Mouse (Mus musculus) gastrocnemius, adult 18-20 months (tissue): ENCODE measurements around the gene Smoc1. TPM values are rescaled to one million over a fixed set of nuclear protein-coding genes. Genes with fewer than 3 reads are reported as not detected.

Experiments
- DNase-seq: peaks from one replicate; pipeline ENCODE4 v3.0.0; 2021; ENCODE audit warnings: low spot score
- total RNA-seq, 2 experiments: library from RNA; stranded (reverse); gene quantifications; 2 replicates each; pipeline ENCODE4 v1.2.3; 2021

Smoc1 gene
- total RNA-seq, 2 experiments from 2014 or later: 1.2 to 2.3 TPM

- no peak for DNase-seq
Measured at GRCm38 (mm10) chr12:81080345-81080744, 53.7 kb downstream of the Smoc1 start.

DNA sequence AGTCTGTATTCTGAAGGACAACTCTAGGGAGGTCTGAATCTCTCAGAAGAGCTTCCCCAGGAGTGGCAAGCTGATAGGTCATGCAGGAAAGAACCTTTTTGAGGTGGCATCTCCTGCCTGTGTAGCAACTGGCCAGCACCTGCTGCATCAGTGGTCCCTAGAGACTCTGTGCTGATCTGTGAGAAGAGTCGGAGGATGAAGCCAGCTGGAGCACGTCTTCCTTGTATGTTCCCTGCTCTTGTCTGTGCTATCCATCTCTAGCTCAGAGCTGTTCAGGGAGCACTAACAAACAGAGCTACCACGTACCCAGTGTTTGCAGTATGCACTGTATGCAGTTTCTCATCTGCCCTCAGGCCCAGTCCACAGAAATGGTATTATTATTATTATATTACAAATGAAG, 54.4 kb downstream of the Smoc1 start:
- no peak for DNase-seq

DNA sequence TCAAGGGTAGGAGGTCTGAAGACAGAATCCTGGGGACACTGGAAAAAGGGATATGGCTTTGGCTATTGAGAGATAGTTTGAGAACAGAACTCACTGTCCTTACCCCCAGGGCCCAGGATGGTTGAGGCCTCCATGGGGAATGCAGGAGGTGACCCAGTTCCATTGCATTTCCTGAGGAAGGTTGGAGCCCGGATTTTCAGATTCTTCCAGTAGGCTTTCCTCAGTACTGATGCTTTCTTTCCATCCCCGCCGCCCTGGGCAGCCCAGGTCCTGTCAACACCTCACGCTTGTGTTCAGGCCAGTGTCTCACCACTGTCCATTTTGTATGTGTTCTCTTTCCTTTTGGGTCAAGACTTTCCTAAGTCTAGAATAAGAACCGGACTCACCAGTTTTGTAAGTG, 56.5 kb downstream of the Smoc1 start:
- DNase-seq: no peak

DNA sequence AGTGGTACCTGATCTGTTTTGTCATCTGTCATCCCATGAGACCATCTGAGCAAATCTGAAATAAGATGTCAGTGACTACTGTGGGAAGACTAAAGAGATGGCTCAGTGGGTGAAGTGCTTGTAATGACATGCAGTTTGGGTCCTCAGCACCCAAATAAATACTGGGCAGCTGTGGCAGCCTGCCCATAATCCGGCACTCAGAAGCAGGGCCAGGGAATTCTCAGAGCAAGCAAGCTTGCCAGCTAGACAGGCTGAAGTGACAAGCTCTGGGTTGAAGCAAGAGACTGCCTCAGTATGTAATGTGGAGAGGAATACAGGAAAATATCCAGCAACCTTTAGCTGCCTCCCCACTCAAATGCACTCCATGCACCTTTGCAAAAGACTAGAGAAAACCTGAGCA, 58.6 kb downstream of the Smoc1 start:
- DNase-seq: no peak

DNA sequence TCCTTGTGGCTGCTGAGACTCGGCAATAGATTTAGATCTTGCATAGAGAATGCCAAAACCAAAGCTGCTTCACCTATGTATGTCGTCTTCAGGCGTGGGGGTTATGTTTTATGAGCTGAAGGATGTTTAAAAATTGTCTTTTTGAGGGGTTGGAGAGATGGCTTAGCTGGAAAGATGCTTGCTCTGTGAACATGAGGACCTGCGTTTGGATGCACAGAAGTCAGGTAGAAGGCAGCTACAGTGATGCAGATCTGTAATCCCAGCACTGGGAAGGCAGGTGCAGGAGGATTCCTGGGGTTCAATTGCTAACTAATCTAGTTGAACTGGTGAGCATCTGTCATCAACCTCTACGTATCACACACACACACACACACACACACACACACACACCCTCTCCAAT, 61.5 kb downstream of the Smoc1 start:
- DNase-seq: no peak

DNA sequence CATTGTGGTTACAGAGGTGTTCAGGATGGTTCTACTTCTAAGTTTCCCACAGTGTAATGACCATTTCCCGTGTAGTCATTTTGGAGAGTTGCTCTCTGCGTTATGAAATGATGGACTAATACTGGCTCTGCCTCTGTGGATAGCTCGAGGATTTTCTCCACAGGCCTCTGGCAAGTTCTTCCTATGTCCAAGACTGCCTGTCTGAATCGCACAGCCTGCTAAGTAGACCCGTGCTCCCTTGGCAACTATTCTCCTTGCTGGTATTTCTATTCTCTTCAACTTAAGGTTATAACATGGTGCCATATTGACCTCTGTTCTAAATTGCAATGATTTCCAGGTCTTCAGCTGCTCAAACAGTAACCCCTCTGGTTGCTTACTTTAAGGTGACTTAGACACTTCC, 65.0 kb downstream of the Smoc1 start:
- DNase-seq: no peak

DNA sequence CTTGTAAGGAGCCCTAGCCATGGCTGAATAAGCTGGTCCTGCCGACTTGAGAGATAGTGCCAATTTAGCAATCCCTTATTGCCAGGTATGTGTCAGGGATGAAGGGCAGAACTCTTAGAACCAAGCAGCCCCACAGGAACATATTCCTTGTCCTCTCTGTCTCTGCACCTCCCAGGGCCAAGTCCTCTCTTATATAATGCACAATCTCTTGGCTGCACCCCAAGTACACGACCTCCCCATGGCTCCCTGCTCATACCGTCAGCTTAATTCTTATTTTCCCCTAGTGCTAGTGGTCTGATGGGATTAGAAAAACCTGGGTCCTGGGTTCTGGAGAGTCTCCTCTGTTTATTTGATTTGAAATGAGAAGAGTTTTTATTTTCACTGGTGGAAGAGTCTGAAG, 66.0 kb downstream of the Smoc1 start:
- no peak for DNase-seq

DNA sequence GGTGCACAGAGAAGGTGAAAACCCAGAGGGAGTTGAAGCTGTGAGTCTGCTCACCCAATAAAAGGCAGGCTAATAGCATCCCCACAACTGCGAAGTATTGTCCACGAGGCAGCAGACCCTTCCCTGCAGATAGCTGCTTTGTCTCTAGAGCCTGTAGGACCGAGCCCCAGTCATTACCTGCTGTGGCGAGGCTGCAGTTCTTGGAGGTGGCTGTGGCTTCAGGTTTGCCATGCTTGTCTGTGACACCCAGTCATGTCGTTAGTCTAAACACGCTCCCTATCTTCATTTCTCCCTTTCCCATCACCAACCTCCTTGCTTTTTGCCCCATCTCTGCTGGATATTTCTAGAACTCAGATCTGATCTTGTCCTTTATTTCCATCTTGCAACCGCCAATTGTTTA, 66.6 kb downstream of the Smoc1 start:
- no peak for DNase-seq

DNA sequence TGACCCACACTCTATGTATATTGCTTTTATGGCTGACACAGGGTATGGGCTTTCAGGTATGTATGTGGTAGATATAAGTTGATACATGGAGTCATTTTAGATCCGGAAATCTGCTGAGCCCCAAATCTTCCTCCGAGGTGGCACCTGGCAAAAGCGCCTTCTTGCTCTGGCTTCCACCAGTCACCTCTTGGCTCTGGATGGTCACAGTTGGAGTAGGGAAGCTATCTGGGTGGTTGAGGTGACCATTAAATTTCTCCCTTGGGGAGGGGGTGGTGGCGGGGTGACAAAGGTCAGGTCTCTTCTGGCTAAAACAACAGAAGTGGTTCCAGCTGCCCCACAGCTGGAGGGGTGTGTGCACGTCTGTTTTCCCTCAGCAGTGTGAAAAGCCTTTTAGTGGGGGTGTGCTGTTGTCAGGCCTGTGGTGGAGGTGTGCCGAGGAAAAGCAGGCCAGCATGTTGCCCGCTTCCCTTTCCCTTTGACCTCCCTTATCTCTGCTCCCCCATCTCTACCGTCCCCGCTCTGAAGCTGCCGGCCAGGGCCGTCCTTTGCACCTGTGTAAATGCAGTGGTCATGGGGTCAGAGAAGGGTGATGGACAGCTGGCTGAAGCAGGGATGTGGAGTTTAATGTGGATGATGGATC, 68.3 kb downstream of the Smoc1 start:
- DNase-seq: no peak

DNA sequence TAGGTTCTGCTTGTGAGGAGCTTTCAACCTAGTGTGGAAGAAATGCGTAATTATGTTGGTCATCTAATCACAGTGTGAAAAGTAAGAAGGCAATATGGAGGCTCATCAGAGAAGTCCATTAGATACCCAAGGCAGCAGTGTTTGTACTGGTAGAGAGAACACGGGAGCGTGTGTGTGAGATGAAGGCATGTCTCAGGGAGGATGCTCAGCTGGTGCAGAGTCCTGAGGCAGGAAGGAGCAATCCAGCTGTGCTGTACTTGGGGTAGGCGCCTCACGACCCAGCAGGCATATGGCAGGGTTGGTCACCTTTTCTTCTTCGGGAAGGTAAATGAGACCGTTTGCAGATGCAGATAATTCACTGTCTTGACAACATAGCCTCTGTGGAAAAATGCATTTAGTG, 70.7 kb downstream of the Smoc1 start:
- no peak for DNase-seq

GRCm38 (mm10) chr12:81097738-81098137, 71.1 kb downstream of the Smoc1 start:
- DNase-seq: no peak

GRCm38 (mm10) chr12:81099161-81099560, 72.6 kb downstream of the Smoc1 start:
- no peak for DNase-seq

- no peak for DNase-seq
Measured at GRCm38 (mm10) chr12:81101691-81102090, 75.1 kb downstream of the Smoc1 start.

GRCm38 (mm10) chr12:81104546-81104945, 77.9 kb downstream of the Smoc1 start:
- DNase-seq: no peak

GRCm38 (mm10) chr12:81105721-81106633, 79.4 kb downstream of the Smoc1 start:
- no peak for DNase-seq

GRCm38 (mm10) chr12:81107278-81108100, 80.9 kb downstream of the Smoc1 start:
- no peak for DNase-seq

DNA sequence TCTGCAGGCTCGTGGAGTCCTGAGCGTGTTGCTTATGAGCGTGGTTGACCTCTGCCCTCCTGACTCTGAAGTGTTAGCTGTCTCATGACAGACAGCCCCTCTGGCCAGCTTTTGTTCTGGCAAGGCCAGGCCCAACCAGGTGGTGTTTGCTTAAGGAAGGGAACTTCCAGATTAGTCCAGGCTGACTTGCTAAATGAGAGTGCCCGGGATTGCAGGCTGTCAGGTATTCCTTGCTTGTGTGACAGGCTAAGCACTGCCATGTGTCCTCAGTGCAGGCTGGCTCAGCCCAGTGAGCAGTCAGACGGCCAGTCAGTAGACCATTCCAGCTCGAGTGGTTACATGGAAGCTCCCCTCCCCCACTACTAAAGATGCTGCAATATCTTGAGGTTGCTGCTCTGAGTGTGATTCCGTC, 82.0 kb downstream of the Smoc1 start:
- no peak for DNase-seq

- DNase-seq: no peak
Measured at GRCm38 (mm10) chr12:81110006-81110405, 83.4 kb downstream of the Smoc1 start.

DNA sequence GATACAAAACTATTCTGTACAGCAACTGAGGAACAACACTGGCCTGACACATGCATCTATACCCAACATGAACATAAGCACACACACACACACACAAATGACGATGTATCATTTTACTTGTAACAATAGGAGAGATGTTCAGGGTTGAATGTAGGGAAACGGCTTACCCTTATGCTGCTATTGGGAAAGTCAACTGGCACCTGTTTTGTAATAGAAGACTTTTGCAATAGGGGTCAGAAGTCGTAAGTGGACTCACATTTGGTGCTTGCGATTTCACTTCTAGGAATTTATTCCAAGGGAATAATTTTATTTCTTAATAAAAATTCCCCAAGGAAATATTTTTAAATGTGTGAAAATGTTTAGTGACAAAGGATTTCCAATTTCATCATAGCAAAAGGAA, 85.7 kb downstream of the Smoc1 start:
- DNase-seq: no peak

DNA sequence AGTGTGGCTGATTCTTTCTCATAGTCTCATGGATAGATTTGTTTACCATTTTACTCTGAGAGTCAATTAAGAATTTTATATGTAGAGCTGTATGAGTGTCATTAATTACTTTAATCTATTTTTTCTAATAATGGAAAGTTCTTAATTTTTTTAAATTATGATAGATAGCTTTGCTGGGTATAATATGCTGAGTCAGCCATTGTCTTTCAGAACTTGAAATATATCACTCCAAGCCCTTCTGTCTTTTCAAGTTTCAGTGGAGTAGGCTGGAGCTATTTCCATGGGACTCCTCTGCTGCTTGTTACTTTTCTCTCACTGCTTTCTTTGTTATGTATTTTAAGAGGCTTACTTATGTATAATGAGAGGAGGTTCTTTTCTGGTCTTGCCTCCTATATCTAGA, 93.7 kb downstream of the Smoc1 start:
- no peak for DNase-seq

DNA sequence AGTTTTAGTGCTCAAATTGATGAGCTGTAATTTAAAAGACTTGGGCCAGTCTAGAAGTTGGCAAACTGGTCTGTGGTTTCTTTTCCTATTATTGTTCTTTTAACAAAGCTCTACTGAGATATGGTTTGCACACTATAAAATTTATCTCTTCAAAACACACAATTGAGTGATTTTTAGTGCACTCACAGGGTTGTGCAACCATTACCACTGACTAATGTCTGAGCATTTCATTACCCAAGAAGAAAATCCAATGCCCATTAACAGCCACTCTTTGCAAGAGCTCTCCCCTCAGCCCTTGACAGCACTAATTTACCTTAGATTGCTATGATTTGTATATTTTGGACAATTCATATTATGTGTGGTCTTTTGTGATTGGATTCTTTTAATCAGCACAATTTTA, 97.2 kb downstream of the Smoc1 start:
- DNase-seq: no peak

DNA sequence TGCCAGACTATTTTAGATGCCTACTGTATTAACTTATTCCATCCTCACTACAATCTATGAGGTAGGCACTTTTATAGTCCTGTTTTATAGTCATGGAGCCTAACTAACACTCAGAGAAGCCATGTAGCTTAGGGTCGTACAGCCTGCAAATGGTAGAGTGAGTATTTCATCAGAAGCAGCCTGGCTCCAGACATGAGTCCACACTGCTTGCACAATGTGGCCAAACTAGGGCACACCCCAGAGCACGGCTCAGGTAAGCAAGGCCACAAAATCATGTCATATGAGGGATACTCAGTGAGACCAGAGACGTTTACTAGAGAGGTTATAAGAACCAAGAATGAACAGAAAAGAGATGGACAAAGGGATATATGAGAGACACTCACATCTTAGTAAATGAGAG, 100.2 kb downstream of the Smoc1 start:
- no peak for DNase-seq
